Mouse (Mus musculus): ENCODE measurements around the gene Cobll1.

Gene Cobll1

GRCm38 (mm10) chr2:65196994-65197393, 42.2 kb downstream of the Cobll1 start:
- DNase-seq (ENCODE audit: low read depth): no peak

GRCm38 (mm10) chr2:65195233-65196010, 43.8 kb downstream of the Cobll1 start:
- no peak for DNase-seq (ENCODE audit: low read depth)

- no peak for DNase-seq (ENCODE audit: low read depth)
Observed at GRCm38 (mm10) chr2:65193091-65193795, 46.0 kb downstream of the Cobll1 start.

- no peak for DNase-seq (ENCODE audit: low read depth)
Observed at GRCm38 (mm10) chr2:65191398-65191797, 47.8 kb downstream of the Cobll1 start.

GRCm38 (mm10) chr2:65189346-65189745, 49.9 kb downstream of the Cobll1 start:
- peak; percentile 58 for DNase-seq (ENCODE audit: low read depth)

GRCm38 (mm10) chr2:65188585-65188984, 50.6 kb downstream of the Cobll1 start:
- no peak for DNase-seq (ENCODE audit: low read depth)

- no peak for DNase-seq (ENCODE audit: low read depth)
Observed at GRCm38 (mm10) chr2:65187652-65188051, 51.6 kb downstream of the Cobll1 start.

GRCm38 (mm10) chr2:65187164-65187563, 52.0 kb downstream of the Cobll1 start:
- DNase-seq (ENCODE audit: low read depth): no peak

GRCm38 (mm10) chr2:65182747-65183146, 56.5 kb downstream of the Cobll1 start:
- DNase-seq (ENCODE audit: low read depth): no peak

GRCm38 (mm10) chr2:65181736-65182135, 57.5 kb downstream of the Cobll1 start:
- DNase-seq (ENCODE audit: low read depth): no peak

- no peak for DNase-seq (ENCODE audit: low read depth)
Observed at GRCm38 (mm10) chr2:65181066-65181716, 58.0 kb downstream of the Cobll1 start.

- DNase-seq (ENCODE audit: low read depth): no peak
Observed at GRCm38 (mm10) chr2:65175645-65176044, 63.6 kb downstream of the Cobll1 start.

- DNase-seq (ENCODE audit: low read depth): no peak
Observed at GRCm38 (mm10) chr2:65172071-65172470, 67.1 kb downstream of the Cobll1 start.

- DNase-seq (ENCODE audit: low read depth): no peak
Observed at GRCm38 (mm10) chr2:65171516-65171915, 67.7 kb downstream of the Cobll1 start.

- DNase-seq (ENCODE audit: low read depth): no peak
Observed at GRCm38 (mm10) chr2:65170693-65171456, 68.3 kb downstream of the Cobll1 start.

- no peak for DNase-seq (ENCODE audit: low read depth)
Observed at GRCm38 (mm10) chr2:65170256-65170655, 68.9 kb downstream of the Cobll1 start.

- no peak for DNase-seq (ENCODE audit: low read depth)
Observed at GRCm38 (mm10) chr2:65163990-65164389, 75.2 kb downstream of the Cobll1 start.

- no peak for DNase-seq (ENCODE audit: low read depth)
Observed at GRCm38 (mm10) chr2:65162625-65163024, 76.6 kb downstream of the Cobll1 start.

- no peak for DNase-seq (ENCODE audit: low read depth)
Observed at GRCm38 (mm10) chr2:65161715-65162114, 77.5 kb downstream of the Cobll1 start.

GRCm38 (mm10) chr2:65157981-65158651, 81.1 kb downstream of the Cobll1 start:
- no peak for DNase-seq (ENCODE audit: low read depth)

GRCm38 (mm10) chr2:65157325-65157724, 81.9 kb downstream of the Cobll1 start:
- no peak for DNase-seq (ENCODE audit: low read depth)

GRCm38 (mm10) chr2:65148928-65149327, 90.3 kb downstream of the Cobll1 start:
- DNase-seq (ENCODE audit: low read depth): no peak

Measured in c-Kit-positive CD71-negative TER-119-negative erythroid progenitor cells, embryonic 14.5 days (primary cell).